Mouse (Mus musculus) kidney, embryonic 14.5 days (tissue): ENCODE measurements around the gene Ankef1. TPM values are rescaled to one million over a fixed set of nuclear protein-coding genes. Genes with fewer than 3 reads are reported as not detected.

Experiments
- ATAC-seq: fragments of 200-750 bp; cut with Nextera tagmentation; 2 replicates; pipeline ENCODE4 v1.8.0; 2017; ENCODE audit warnings: moderate number of reproducible peaks, mild to moderate bottlenecking, moderate TSS enrichment, moderate library complexity; ENCODE audit not compliant: low FRiP score, low TSS enrichment
- H3K27ac ChIP-seq: fragments of 300-500 bp; sonication (generic); 2 replicates; pipeline ENCODE4 v1.5.1; 2014; ENCODE audit warnings: low read depth, mild to moderate bottlenecking, low read length, moderate library complexity, mixed read lengths
- H3K27me3 ChIP-seq: fragments of 300-500 bp; sonication (generic); 2 replicates; pipeline ENCODE4 v1.6.1; 2014; ENCODE audit warnings: mild to moderate bottlenecking, low read length; ENCODE audit not compliant: control insufficient read depth, insufficient read depth
- H3K36me3 ChIP-seq: fragments of 300-500 bp; sonication (generic); 2 replicates; pipeline ENCODE4 v1.6.1; 2014; ENCODE audit warnings: low read length, mixed read lengths; ENCODE audit not compliant: control insufficient read depth, insufficient read depth
- H3K4me1 ChIP-seq: fragments of 300-500 bp; sonication (generic); 2 replicates; pipeline ENCODE4 v1.6.1; 2014; ENCODE audit warnings: low read length, mixed read lengths; ENCODE audit not compliant: control insufficient read depth, insufficient read depth
- H3K4me2 ChIP-seq: fragments of 300-500 bp; sonication (generic); replicated peaks from 2 replicates; pipeline ENCODE4 v1.6.1; 2014; ENCODE audit warnings: low read depth, mild to moderate bottlenecking, low read length
- H3K4me3 ChIP-seq: fragments of 300-500 bp; sonication (generic); 2 replicates; pipeline ENCODE4 v1.5.1; 2014; ENCODE audit warnings: mild to moderate bottlenecking, low read length
- H3K9ac ChIP-seq: fragments of 300-500 bp; sonication (generic); 2 replicates; pipeline ENCODE4 v1.6.1; 2014; ENCODE audit warnings: low read depth, mild to moderate bottlenecking, low read length, moderate library complexity
- H3K9me3 ChIP-seq: fragments of 300-500 bp; sonication (generic); 2 replicates; pipeline ENCODE4 v1.6.1; 2016; ENCODE audit warnings: low read length; ENCODE audit not compliant: control insufficient read depth
- WGBS: fragments of 180-500 bp; shearing (Covaris S2); extraction: QIAGEN DNeasy Blood & Tissue Kit; methylation state at CpG from one replicate; pipeline ENCODE4 v1.1.7; 2014; 5-methylcytosine and 5-hydroxymethylcytosine counted together
- polyA plus RNA-seq: library from polyadenylated mRNA; unstranded; fragments of >200 nt; fragmentation: Nextera tagmentation; extraction: Ambion mirVana; gene quantifications from 2 replicates; pipeline ENCODE4 v1.2.1, GENCODE M21; 2014

The Ankef1 gene
- polyA plus RNA-seq, 1 experiment from 2014 or later, result 0.39 TPM

DNA sequence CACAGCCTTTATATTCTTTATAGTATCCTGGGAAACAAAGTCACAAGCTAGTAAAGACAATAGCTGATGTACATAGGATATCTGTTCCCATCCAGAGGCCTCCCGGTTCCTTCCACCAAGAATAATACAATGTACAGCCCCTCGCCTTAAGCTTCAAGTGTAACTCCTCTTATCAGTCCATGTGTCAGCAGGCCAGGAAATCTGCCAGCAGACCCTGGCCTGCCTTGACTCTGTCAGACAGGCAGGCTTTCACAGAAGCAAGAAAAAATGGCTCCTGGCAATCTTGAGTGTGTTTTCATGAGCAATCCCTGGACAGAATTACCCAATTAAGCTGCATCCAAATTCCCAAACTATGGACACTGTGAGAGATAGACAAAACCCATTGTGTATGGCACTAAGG, 69.1 kb downstream of the Ankef1 start:
- no peak for ATAC-seq
- no peak overlapping the region for H3K4me3 ChIP-seq
- H3K36me3 ChIP-seq, result no peaks in the 10 kb centered on the region
- no peaks in the 10 kb centered on the region for H3K4me1 ChIP-seq
- H3K27me3 ChIP-seq, result no peaks in the 10 kb centered on the region
- no peaks in the 10 kb centered on the region for H3K9me3 ChIP-seq
- H3K4me2 ChIP-seq, result no peak overlapping the region
- H3K27ac ChIP-seq, result no peak overlapping the region
- WGBS, result 74% methylated on average over 2 of the region's 2 CpGs
- H3K9ac ChIP-seq, result no peak overlapping the region

DNA sequence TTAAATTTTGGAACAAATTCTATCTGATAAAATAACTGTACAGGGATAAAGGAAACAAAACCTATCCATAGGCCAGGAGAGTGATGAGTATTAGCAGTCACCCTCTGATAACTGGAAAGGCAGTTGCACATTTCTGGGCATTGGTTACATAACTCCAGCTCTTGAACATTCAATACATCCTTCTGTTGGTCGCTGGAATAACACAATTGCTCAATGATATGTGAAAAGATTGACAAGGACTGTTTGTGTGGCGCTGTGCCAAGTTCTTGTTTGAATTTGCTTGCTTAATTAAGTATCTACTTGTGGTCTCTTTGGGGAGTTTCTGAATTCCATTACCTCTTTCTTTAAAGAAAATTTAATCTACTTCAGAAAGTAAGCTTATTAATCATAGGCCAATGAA, 81.1 kb downstream of the Ankef1 start:
- 68% methylated on average over 2 of the region's 2 CpGs for WGBS
- Histone ChIP-seq H3K4me1 (no peaks in the 10 kb centered on the region), H3K27me3 (no peaks in the 10 kb centered on the region), H3K9ac (no peak overlapping the region), H3K9me3 (no peaks in the 10 kb centered on the region), H3K4me3 (no peak overlapping the region), H3K27ac (no peak overlapping the region), H3K4me2 (no peak overlapping the region), H3K36me3 (no peaks in the 10 kb centered on the region)
- ATAC-seq, result no peak

DNA sequence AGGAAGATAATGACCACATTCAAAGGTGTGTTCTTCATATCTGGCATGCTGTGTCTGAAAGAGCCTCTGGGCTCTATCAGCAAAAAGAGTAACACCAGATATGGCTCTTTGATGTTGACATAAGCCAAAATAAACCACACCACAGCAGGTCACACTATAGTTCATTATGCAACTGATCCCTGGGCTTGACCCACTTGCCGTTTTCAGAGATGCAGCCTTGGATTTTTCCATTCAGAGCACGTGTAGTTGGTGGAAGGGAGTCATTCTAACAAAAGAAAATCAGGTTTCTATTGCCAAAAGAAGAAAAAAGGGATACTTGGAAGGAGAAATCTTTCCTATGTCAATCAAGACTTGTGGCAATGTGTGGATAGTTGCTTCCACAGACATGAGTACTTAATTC, 87.1 kb downstream of the Ankef1 start:
- no peak overlapping the region for H3K9ac ChIP-seq
- no peaks in the 10 kb centered on the region for H3K27me3 ChIP-seq
- WGBS, result 43% methylated on average over 2 of the region's 2 CpGs
- no peak overlapping the region for H3K27ac ChIP-seq
- no peaks in the 10 kb centered on the region for H3K9me3 ChIP-seq
- H3K36me3 ChIP-seq, result no peaks in the 10 kb centered on the region
- no peak overlapping the region for H3K4me2 ChIP-seq
- H3K4me1 ChIP-seq, result no peaks in the 10 kb centered on the region
- no peak overlapping the region for H3K4me3 ChIP-seq
- ATAC-seq, result no peak

DNA sequence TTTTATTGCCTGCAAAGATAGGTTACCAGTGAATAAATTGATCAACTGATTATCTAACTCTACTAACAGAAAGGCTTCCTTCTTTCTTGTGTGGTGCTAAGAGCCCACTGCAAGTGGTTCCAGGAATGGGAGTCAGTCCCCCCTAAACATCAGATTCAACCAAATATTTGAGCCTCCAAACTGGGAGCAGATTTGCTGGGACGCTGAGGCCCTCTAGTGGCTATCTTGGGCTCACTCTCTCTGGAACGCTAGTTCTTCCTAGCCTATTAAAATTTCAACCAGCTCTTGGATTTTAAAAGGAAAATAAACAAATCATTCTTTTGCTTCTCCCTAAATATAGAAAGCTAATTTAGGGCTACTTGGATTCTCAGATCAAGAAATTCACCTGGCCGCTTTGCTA, 94.7 kb downstream of the Ankef1 start:
- no peak overlapping the region for H3K4me2 ChIP-seq
- no peaks in the 10 kb centered on the region for H3K4me1 ChIP-seq
- no peaks in the 10 kb centered on the region for H3K9me3 ChIP-seq
- H3K4me3 ChIP-seq, result no peak overlapping the region
- H3K27ac ChIP-seq, result no peak overlapping the region
- H3K36me3 ChIP-seq, result no peaks in the 10 kb centered on the region
- ATAC-seq, result no peak
- no peaks in the 10 kb centered on the region for H3K27me3 ChIP-seq
- no peak overlapping the region for H3K9ac ChIP-seq
- WGBS, result 25% methylated on average over 3 of the region's 3 CpGs

DNA sequence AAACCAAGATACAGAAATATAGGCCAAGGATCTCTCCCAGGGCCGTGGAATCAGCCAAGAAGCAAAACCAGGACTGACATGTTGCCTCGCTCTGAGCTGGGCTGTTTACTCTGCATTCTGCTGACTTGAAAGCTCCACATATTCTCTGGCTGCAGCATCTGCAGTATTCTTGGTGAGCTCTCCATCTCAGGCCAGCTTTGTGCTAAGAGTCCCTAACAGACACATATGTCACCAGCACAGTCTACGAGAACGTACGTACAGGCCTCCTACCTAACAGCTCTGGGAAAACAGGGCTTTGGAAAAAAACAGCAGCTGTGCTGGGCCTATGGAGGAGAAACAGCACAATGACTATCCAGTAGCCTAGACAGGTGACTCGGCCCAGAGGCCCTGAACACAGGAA, 97.0 kb downstream of the Ankef1 start:
- Histone ChIP-seq H3K27ac (no peak overlapping the region), H3K4me3 (no peak overlapping the region), H3K9me3 (no peaks in the 10 kb centered on the region), H3K9ac (no peak overlapping the region), H3K27me3 (no peaks in the 10 kb centered on the region), H3K4me2 (no peak overlapping the region), H3K4me1 (no peaks in the 10 kb centered on the region), H3K36me3 (no peaks in the 10 kb centered on the region)
- no peak for ATAC-seq
- 77% methylated on average over 6 of the region's 6 CpGs for WGBS

DNA sequence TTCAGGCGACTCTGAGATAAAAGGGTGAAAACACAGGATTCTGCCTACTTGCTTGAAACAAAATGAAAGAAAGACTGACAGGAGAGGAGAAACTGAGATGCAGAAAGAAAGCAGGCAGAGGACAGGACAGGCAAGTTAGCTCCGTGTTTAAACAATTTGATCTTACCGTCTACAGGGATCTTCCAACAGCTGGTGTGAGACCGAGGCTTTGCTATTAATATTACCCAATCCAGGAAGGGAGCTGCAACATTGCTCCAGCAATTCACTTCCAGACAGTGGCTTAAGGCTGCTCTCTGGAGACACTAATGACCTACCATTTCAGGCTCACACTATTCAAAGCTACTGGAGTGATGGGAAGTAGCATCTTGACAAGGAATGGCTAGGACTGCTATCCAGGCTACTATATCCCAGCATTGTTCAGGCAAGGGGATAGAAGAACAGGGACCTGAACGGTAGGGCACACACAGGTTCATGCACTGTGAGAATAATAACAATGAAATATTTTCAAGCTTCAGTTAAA, 99.0 kb downstream of the Ankef1 start:
- H3K4me1 ChIP-seq, result no peaks in the 10 kb centered on the region
- no peaks in the 10 kb centered on the region for H3K27me3 ChIP-seq
- 86% methylated on average over 5 of the region's 5 CpGs for WGBS
- no peaks in the 10 kb centered on the region for H3K9me3 ChIP-seq
- ATAC-seq, result no peak
- no peak overlapping the region for H3K4me2 ChIP-seq
- H3K36me3 ChIP-seq, result no peaks in the 10 kb centered on the region
- no peak overlapping the region for H3K9ac ChIP-seq
- H3K4me3 ChIP-seq, result no peak overlapping the region
- no peak overlapping the region for H3K27ac ChIP-seq

DNA sequence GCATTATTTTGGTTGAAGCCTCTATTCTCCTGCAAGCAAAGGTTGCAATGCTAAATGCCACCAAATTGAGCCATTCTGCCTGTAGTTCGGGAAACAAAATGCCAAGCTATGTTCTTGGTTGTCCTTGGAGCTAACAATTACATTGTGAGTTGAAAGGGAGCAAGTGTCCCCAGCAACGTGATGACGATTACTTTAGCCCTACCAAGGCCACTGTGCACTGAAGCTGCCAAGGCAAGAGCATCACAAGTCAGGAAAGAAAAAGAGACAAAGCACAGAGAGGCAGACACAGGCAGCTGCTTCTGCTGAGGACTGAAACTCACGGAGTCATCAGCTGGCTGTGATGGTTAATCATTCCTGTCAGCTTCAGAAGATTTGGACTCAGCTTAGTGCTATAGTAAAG, 99.5 kb downstream of the Ankef1 start:
- H3K27me3 ChIP-seq, result no peaks in the 10 kb centered on the region
- H3K4me2 ChIP-seq, result no peak overlapping the region
- 76% methylated on average over 4 of the region's 4 CpGs for WGBS
- no peak overlapping the region for H3K27ac ChIP-seq
- H3K9me3 ChIP-seq, result no peaks in the 10 kb centered on the region
- H3K9ac ChIP-seq, result no peak overlapping the region
- H3K36me3 ChIP-seq, result no peaks in the 10 kb centered on the region
- no peaks in the 10 kb centered on the region for H3K4me1 ChIP-seq
- no peak overlapping the region for H3K4me3 ChIP-seq
- ATAC-seq, result no peak

Other genes with a start within 250 kb of the Ankef1 start
- 1.6 and 1.7 TPM in 2 replicates for gene Pak7, start 113.9 kb upstream of the Ankef1 start, polyA plus RNA-seq
- 0.31 and 0.59 TPM in 2 replicates for gene Snap25, start 211.5 kb downstream of the Ankef1 start, polyA plus RNA-seq